Mouse (Mus musculus) megakaryocyte, embryonic 14.5 days (primary cell): ENCODE results near the gene Camk2d. TPM values are rescaled to one million over a fixed set of nuclear protein-coding genes. Genes with fewer than 3 reads are reported as not detected.

Source experiments
- H3K27me3 ChIP-seq: replicated peaks from 2 replicates; pipeline ENCODE3; 2012; ENCODE audit warnings: inconsistent platforms
- H3K36me3 ChIP-seq: replicated peaks from 2 replicates; pipeline ENCODE3; 2012; ENCODE audit warnings: low read length, inconsistent platforms, mixed read lengths
- H3K4me1 ChIP-seq: 2 replicates; pipeline ENCODE4 v1.6.1; 2012; ENCODE audit warnings: inconsistent platforms
- H3K4me3 ChIP-seq: replicated peaks from 2 replicates; pipeline ENCODE3; 2012; ENCODE audit warnings: moderate library complexity, mild to moderate bottlenecking, inconsistent platforms
- H3K9me3 ChIP-seq: 2 replicates; pipeline ENCODE4 v1.6.1; 2012; ENCODE audit warnings: inconsistent platforms
- FLI1 ChIP-seq: IDR thresholded peaks from 2 replicates; pipeline ENCODE4 v1.6.1; 2012; ENCODE audit warnings: low read length, inconsistent platforms, mixed read lengths
- GATA1 ChIP-seq: IDR thresholded peaks from 3 replicates; pipeline ENCODE4 v1.6.1; 2012; ENCODE audit warnings: mixed read lengths, low read length, inconsistent platforms, borderline replicate concordance
- polyA plus RNA-seq: library from polyadenylated mRNA; stranded (reverse); fragments of >175 nt; gene quantifications from 2 replicates; pipeline ENCODE4 v1.2.3, GENCODE M21; 2012; ENCODE audit warnings: low replicate concordance; ENCODE audit not compliant: insufficient read depth

The Camk2d gene
- polyA plus RNA-seq, 1 experiment, result 1.1 TPM

- TF ChIP-seq FLI1, result no peak
- TF ChIP-seq GATA1, result no peak
- Histone ChIP-seq H3K4me1 (peaks cover 35% of the 10 kb centered on the region), H3K4me3 (no peak overlapping the region), H3K27me3 (no peaks in the 10 kb centered on the region), H3K36me3 (no peaks in the 10 kb centered on the region), H3K9me3 (no peaks in the 10 kb centered on the region; the same call in 1 of the 2 replicates)
Measured at GRCm38 (mm10) chr3:126659832-126660564, 63.9 kb downstream of the Camk2d start.

- Histone ChIP-seq H3K27me3 (no peaks in the 10 kb centered on the region), H3K4me1 (peaks cover 35% of the 10 kb centered on the region), H3K4me3 (peak overlapping the region; percentile 46), H3K9me3 (no peaks in the 10 kb centered on the region; the same call in 1 of the 2 replicates), H3K36me3 (no peaks in the 10 kb centered on the region)
- TF ChIP-seq GATA1 (no peak), FLI1 (no peak)
Measured at GRCm38 (mm10) chr3:126660575-126660974, 64.5 kb downstream of the Camk2d start.

GRCm38 (mm10) chr3:126660986-126661385, 64.9 kb downstream of the Camk2d start:
- TF ChIP-seq FLI1, result no peak
- no peak for TF ChIP-seq GATA1
- Histone ChIP-seq H3K9me3 (no peaks in the 10 kb centered on the region; the same call in 1 of the 2 replicates), H3K27me3 (no peaks in the 10 kb centered on the region), H3K4me1 (peaks cover 35% of the 10 kb centered on the region), H3K36me3 (no peaks in the 10 kb centered on the region), H3K4me3 (no peak overlapping the region)

GRCm38 (mm10) chr3:126661920-126662319, 65.8 kb downstream of the Camk2d start:
- peaks cover 35% of the 10 kb centered on the region for H3K4me1 ChIP-seq
- H3K9me3 ChIP-seq, result no peaks in the 10 kb centered on the region; the same call in 1 of the 2 replicates
- TF ChIP-seq GATA1 (no peak), FLI1 (no peak)
- no peak overlapping the region for H3K4me3 ChIP-seq
- no peaks in the 10 kb centered on the region for H3K27me3 ChIP-seq
- no peaks in the 10 kb centered on the region for H3K36me3 ChIP-seq

GRCm38 (mm10) chr3:126663436-126663835, 67.3 kb downstream of the Camk2d start:
- no peaks in the 10 kb centered on the region for H3K27me3 ChIP-seq
- peaks cover 26% of the 10 kb centered on the region for H3K4me1 ChIP-seq
- H3K36me3 ChIP-seq, result no peaks in the 10 kb centered on the region
- H3K4me3 ChIP-seq, result no peak overlapping the region
- TF ChIP-seq GATA1 (no peak), FLI1 (no peak)
- H3K9me3 ChIP-seq, result no peaks in the 10 kb centered on the region; the same call in 1 of the 2 replicates

GRCm38 (mm10) chr3:126665866-126666265, 69.8 kb downstream of the Camk2d start:
- Histone ChIP-seq H3K9me3 (no peaks in the 10 kb centered on the region; the same call in 1 of the 2 replicates), H3K36me3 (no peaks in the 10 kb centered on the region), H3K27me3 (no peaks in the 10 kb centered on the region), H3K4me1 (peaks cover 5% of the 10 kb centered on the region), H3K4me3 (no peak overlapping the region)
- TF ChIP-seq FLI1 (no peak), GATA1 (no peak)

GRCm38 (mm10) chr3:126667019-126667418, 70.9 kb downstream of the Camk2d start:
- Histone ChIP-seq H3K4me1 (no peaks in the 10 kb centered on the region), H3K27me3 (no peaks in the 10 kb centered on the region), H3K9me3 (no peaks in the 10 kb centered on the region; the same call in 1 of the 2 replicates), H3K36me3 (no peaks in the 10 kb centered on the region), H3K4me3 (no peak overlapping the region)
- TF ChIP-seq FLI1, result no peak
- TF ChIP-seq GATA1, result 0 out of 3 replicates have a peak, but pooled peaks have one; percentile 15

GRCm38 (mm10) chr3:126667451-126667850, 71.3 kb downstream of the Camk2d start:
- Histone ChIP-seq H3K36me3 (no peaks in the 10 kb centered on the region), H3K4me3 (no peak overlapping the region), H3K27me3 (no peaks in the 10 kb centered on the region), H3K4me1 (no peaks in the 10 kb centered on the region), H3K9me3 (no peaks in the 10 kb centered on the region)
- TF ChIP-seq FLI1 (no peak), GATA1 (no peak)

GRCm38 (mm10) chr3:126668123-126668522, 72.0 kb downstream of the Camk2d start:
- H3K9me3 ChIP-seq, result no peaks in the 10 kb centered on the region
- no peaks in the 10 kb centered on the region for H3K36me3 ChIP-seq
- H3K27me3 ChIP-seq, result no peaks in the 10 kb centered on the region
- no peak overlapping the region for H3K4me3 ChIP-seq
- no peak for TF ChIP-seq GATA1
- no peak for TF ChIP-seq FLI1
- H3K4me1 ChIP-seq, result no peaks in the 10 kb centered on the region

- no peaks in the 10 kb centered on the region for H3K36me3 ChIP-seq
Measured at GRCm38 (mm10) chr3:126668692-126669091, 72.6 kb downstream of the Camk2d start.

GRCm38 (mm10) chr3:126670413-126670812, 74.3 kb downstream of the Camk2d start:
- H3K4me1 ChIP-seq, result no peaks in the 10 kb centered on the region
- H3K9me3 ChIP-seq, result no peaks in the 10 kb centered on the region
- TF ChIP-seq FLI1 (no peak), GATA1 (no peak)
- H3K36me3 ChIP-seq, result no peaks in the 10 kb centered on the region
- no peaks in the 10 kb centered on the region for H3K27me3 ChIP-seq
- H3K4me3 ChIP-seq, result no peak overlapping the region

More at GRCm38 (mm10) chr3:126668692-126669091, 72.6 kb downstream of the Camk2d start:
- no peaks in the 10 kb centered on the region for H3K4me1 ChIP-seq
- no peaks in the 10 kb centered on the region for H3K9me3 ChIP-seq
- H3K4me3 ChIP-seq, result no peak overlapping the region
- no peaks in the 10 kb centered on the region for H3K27me3 ChIP-seq
- TF ChIP-seq GATA1 (no peak), FLI1 (no peak)
